Mouse (Mus musculus): ENCODE results near the gene Ddx23.

GRCm38 (mm10) chr15:98606051-98606536 lies 56.6 kb downstream of the Ddx23 start:
- TF ChIP-seq CTCF (IDR thresholded peaks at IDR 0.05; ENCODE audit: low read depth, low read length) = no peak
- no peak for TF ChIP-seq GATA1 (IDR thresholded peaks at IDR 0.05; ENCODE audit: borderline replicate concordance, low read length)

Measured in G1E (cell line).